Mouse (Mus musculus) ES-Bruce4 (cell line): ENCODE data around the gene Rpl34. TPM values are rescaled to one million over a fixed set of nuclear protein-coding genes. Genes with fewer than 3 reads are reported as not detected.

Source experiments
- H3K27ac ChIP-seq: 2 replicates; pipeline ENCODE4 v1.5.1; 2012; ENCODE audit warnings: low read length, inconsistent platforms; ENCODE audit not compliant: insufficient read depth
- H3K27me3 ChIP-seq: 2 replicates; pipeline ENCODE4 v1.6.1; 2012; ENCODE audit warnings: mild to moderate bottlenecking, low read length, inconsistent platforms; ENCODE audit not compliant: control insufficient read depth, poor library complexity, insufficient read depth, severe bottlenecking
- H3K36me3 ChIP-seq: 2 replicates; pipeline ENCODE4 v1.6.1; 2012; ENCODE audit warnings: inconsistent platforms, mild to moderate bottlenecking, low read length, moderate library complexity; ENCODE audit not compliant: control insufficient read depth, poor library complexity, insufficient read depth, severe bottlenecking
- H3K4me1 ChIP-seq: one replicate; pipeline ENCODE4 v1.8.1; 2011; ENCODE audit warnings: low read length; ENCODE audit not compliant: control insufficient read depth, insufficient read depth
- H3K4me3 ChIP-seq: 2 replicates; pipeline ENCODE4 v1.5.1; 2011; ENCODE audit warnings: low read depth, mild to moderate bottlenecking, low read length
- H3K9ac ChIP-seq: 2 replicates; pipeline ENCODE4 v1.6.1; 2012; ENCODE audit warnings: low read depth, mild to moderate bottlenecking, inconsistent platforms; ENCODE audit not compliant: poor library complexity, severe bottlenecking
- H3K9me3 ChIP-seq: replicated peaks from 2 replicates; pipeline ENCODE4 v1.6.1; 2012; ENCODE audit warnings: mild to moderate bottlenecking, low read length, inconsistent platforms; ENCODE audit not compliant: control insufficient read depth, poor library complexity, insufficient read depth, severe bottlenecking
- CTCF ChIP-seq: IDR thresholded peaks from one replicate; pipeline ENCODE4 v1.8.1; 2011; ENCODE audit warnings: low read depth, low read length
- EP300 ChIP-seq: IDR thresholded peaks from 2 replicates; pipeline ENCODE4 v1.6.1; 2011; ENCODE audit warnings: low read depth, low read length; ENCODE audit not compliant: insufficient read depth
- POLR2A ChIP-seq: IDR thresholded peaks from one replicate; pipeline ENCODE4 v1.8.1; 2011; ENCODE audit warnings: low read length; ENCODE audit not compliant: insufficient read depth
- polyA plus RNA-seq: library from polyadenylated mRNA; stranded (reverse); fragments of >200 nt; gene quantifications from 2 replicates; pipeline ENCODE4 v1.2.4, GENCODE M21; 2011; ENCODE audit warnings: low read depth; ENCODE audit not compliant: missing spikeins, insufficient read depth, insufficient read length

Gene Rpl34
- polyA plus RNA-seq, 1 experiment = 1,289 TPM

- H3K27ac ChIP-seq = no peak overlapping the region
Observed at GRCm38 (mm10) chr3:130708529-130708928, 21.7 kb downstream of the Rpl34 start.

GRCm38 (mm10) chr3:130702289-130702688 lies 27.9 kb downstream of the Rpl34 start:
- H3K9ac ChIP-seq = no peak overlapping the region
- H3K4me1 ChIP-seq = peaks cover 2% of the 10 kb centered on the region
- no peak for TF ChIP-seq POLR2A
- TF ChIP-seq EP300 = no peak
- TF ChIP-seq CTCF = no peak
- no peak overlapping the region for H3K27ac ChIP-seq
- H3K4me3 ChIP-seq = no peak overlapping the region
- peaks cover 49% of the 10 kb centered on the region for H3K36me3 ChIP-seq
- H3K9me3 ChIP-seq = no peaks in the 10 kb centered on the region
- no peaks in the 10 kb centered on the region for H3K27me3 ChIP-seq

More at GRCm38 (mm10) chr3:130708529-130708928, 21.7 kb downstream of the Rpl34 start:
- TF ChIP-seq POLR2A (no peak), CTCF (no peak), EP300 (no peak)
- Histone ChIP-seq H3K4me3 (peak overlapping the region; percentile 93), H3K4me1 (peaks cover 5% of the 10 kb centered on the region), H3K27me3 (no peaks in the 10 kb centered on the region), H3K9ac (peak overlapping the region; percentile 94), H3K36me3 (peaks cover 16% of the 10 kb centered on the region), H3K9me3 (no peaks in the 10 kb centered on the region)

- Histone ChIP-seq H3K36me3 (peaks cover 25% of the 10 kb centered on the region), H3K27me3 (no peaks in the 10 kb centered on the region), H3K4me1 (peaks cover 2% of the 10 kb centered on the region), H3K4me3 (no peak overlapping the region), H3K27ac (no peak overlapping the region), H3K9me3 (no peaks in the 10 kb centered on the region), H3K9ac (no peak overlapping the region)
- TF ChIP-seq EP300 (no peak), CTCF (peak; percentile 5), POLR2A (no peak)
Observed at GRCm38 (mm10) chr3:130697622-130698021, 32.6 kb downstream of the Rpl34 start.

- peak overlapping the region; percentile 23; the same call in 1 of the 2 replicates for H3K27ac ChIP-seq
- no peak for TF ChIP-seq EP300
- peak; percentile 49 for TF ChIP-seq POLR2A
- peak overlapping the region; percentile 25; the same call in 1 of the 2 replicates for H3K4me3 ChIP-seq
- H3K36me3 ChIP-seq = peaks cover 9% of the 10 kb centered on the region
- peaks cover under 1% of the 10 kb centered on the region for H3K4me1 ChIP-seq
- H3K9ac ChIP-seq = no peak overlapping the region
- no peaks in the 10 kb centered on the region for H3K27me3 ChIP-seq
- H3K9me3 ChIP-seq = no peaks in the 10 kb centered on the region
Observed at GRCm38 (mm10) chr3:130694705-130695104, 35.5 kb downstream of the Rpl34 start.

- H3K27me3 ChIP-seq = no peaks in the 10 kb centered on the region
- peaks cover 6% of the 10 kb centered on the region; the same call in 1 of the 2 replicates for H3K36me3 ChIP-seq
Observed at GRCm38 (mm10) chr3:130694041-130694593, 36.1 kb downstream of the Rpl34 start.

GRCm38 (mm10) chr3:130691596-130692170 lies 38.5 kb downstream of the Rpl34 start:
- TF ChIP-seq EP300 (no peak), POLR2A (no peak), CTCF (no peak)
- Histone ChIP-seq H3K4me3 (peak overlapping the region; percentile 59), H3K4me1 (no peaks in the 10 kb centered on the region), H3K27ac (no peak overlapping the region), H3K9me3 (no peaks in the 10 kb centered on the region), H3K36me3 (no peaks in the 10 kb centered on the region; the same call in 1 of the 2 replicates), H3K27me3 (no peaks in the 10 kb centered on the region), H3K9ac (peak overlapping the region; percentile 66)

More at GRCm38 (mm10) chr3:130694041-130694593, 36.1 kb downstream of the Rpl34 start:
- Histone ChIP-seq H3K9me3 (no peaks in the 10 kb centered on the region), H3K4me3 (no peak overlapping the region), H3K27ac (peak overlapping the region; percentile 21; the same call in 1 of the 2 replicates), H3K9ac (no peak overlapping the region), H3K4me1 (no peaks in the 10 kb centered on the region)
- no peak for TF ChIP-seq CTCF
